Mouse (Mus musculus) olfactory bulb, adult 2 months (tissue): ENCODE measurements around the gene Tmem185a.
"Not testable (repeated sequence)": the region's sequence is repeated elsewhere in the genome, so short reads cannot be mapped to it uniquely, and the experiment has no call there.

Experiments
- CTCF ChIP-seq: fragments of 200-500 bp; IDR thresholded peaks from 2 replicates; pipeline ENCODE4 v1.5.1; 2012; ENCODE audit warnings: low read depth, mild to moderate bottlenecking, low read length, moderate library complexity; ENCODE audit not compliant: insufficient read depth
- POLR2A ChIP-seq: fragments of 200-500 bp; IDR thresholded peaks from 2 replicates; pipeline ENCODE4 v1.6.1; 2012; ENCODE audit warnings: mild to moderate bottlenecking, low read depth, low read length, moderate library complexity; ENCODE audit not compliant: insufficient read depth

DNA sequence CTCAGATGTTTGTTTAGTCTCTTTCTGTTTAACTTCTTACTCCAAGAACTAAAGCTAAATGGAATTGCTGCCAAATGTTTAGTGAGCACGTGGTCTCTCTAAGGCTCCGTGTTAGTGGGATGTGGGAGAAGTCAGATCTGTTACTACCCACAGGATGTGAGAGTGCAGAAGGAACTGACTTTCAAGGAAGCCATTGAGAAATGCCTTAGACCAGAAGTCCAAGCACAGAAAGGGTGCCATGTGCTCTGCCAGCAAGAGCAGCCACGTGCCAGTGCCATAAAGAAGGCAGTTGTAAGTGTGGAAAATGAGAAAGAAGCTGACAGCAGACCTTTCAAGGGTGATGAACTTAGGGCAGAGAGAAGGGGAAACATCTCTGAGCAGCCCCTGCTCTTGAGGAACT, 37.4 kb upstream of the Tmem185a start:
- TF ChIP-seq CTCF, POLR2A: not testable (repeated sequence)
